Mouse (Mus musculus) duodenum, adult 2 months (tissue): ENCODE results near the gene Col10a1. TPM values are rescaled to one million over a fixed set of nuclear protein-coding genes. Genes with fewer than 3 reads are reported as not detected.

Source experiments
- polyA plus RNA-seq: library from polyadenylated mRNA; depleted of rRNA; stranded (reverse); fragments of >200 nt; gene quantifications from 2 replicates; pipeline ENCODE4 v1.2.3, GENCODE M21; 2012; ENCODE audit warnings: low replicate concordance; rRNA removed

Col10a1 gene
- not detected in 2 replicates for polyA plus RNA-seq

GRCm38 (mm10) chr10:34389681-34390080 is at the start of gene Col10a1:
Gene Col10a1 (plus strand): TSS chr10:34389981.

DNA sequence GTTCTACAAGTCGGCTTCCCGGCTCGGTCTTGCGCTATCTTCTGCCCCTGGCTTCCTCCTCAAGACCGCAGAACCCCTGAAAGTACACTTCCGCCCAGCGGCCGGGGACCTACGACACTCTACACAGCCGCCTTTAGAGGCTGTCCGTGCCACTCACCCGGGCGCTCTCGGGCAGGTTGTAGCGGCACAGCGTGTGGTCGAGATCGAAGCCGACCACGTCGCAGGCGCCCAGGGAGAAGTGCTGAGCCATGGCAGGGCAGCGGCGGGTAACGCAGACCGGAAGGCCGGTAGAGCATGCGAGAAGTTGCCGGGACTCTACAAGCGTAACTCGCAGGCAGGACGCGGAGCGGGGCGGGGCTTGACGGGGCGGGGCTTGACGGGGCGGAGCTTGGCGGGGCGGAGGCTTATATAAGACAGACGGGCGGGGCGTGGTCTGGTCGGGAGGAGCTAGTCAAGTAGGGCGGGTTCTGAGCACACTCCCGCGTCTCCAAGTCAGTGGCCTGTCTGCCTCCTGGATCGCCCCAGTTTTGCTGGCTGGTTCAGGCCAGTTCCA is 28.5 kb downstream of the Col10a1 start, which contains the start of gene Nt5dc1:
Gene Nt5dc1, minus strand, starts transcription at position 349 of the 553 bp plus-strand sequence.

Other genes starting within 250 kb of the Col10a1 start
- 0.51 and 2.0 TPM in 2 replicates for gene Dse, start 182.3 kb upstream of the Col10a1 start, polyA plus RNA-seq
- gene Tspyl1, start 107.8 kb upstream of the Col10a1 start, polyA plus RNA-seq = 8.6 and 16.1 TPM in 2 replicates
- 0.74 and 1.5 TPM in 2 replicates for gene Tspyl4, start 92.5 kb upstream of the Col10a1 start, polyA plus RNA-seq
- gene Nt5dc1, start 28.6 kb downstream of the Col10a1 start, polyA plus RNA-seq = 1.5 and 2.3 TPM in 2 replicates
- 6.1 and 6.4 TPM in 2 replicates for gene Frk, start 93.4 kb downstream of the Col10a1 start, polyA plus RNA-seq